Mouse (Mus musculus) hindbrain, embryonic 15.5 days (tissue): Measurements from ENCODE around the gene Hba-x. TPM values are rescaled to one million over a fixed set of nuclear protein-coding genes. Genes with fewer than 3 reads are reported as not detected.
"Not testable (repeated sequence)": the region's sequence is repeated elsewhere in the genome, so short reads cannot be mapped to it uniquely, and the experiment has no call there.

Source experiments
- ATAC-seq: fragments of 200-750 bp; cut with Nextera tagmentation; 2 replicates; pipeline ENCODE4 v1.8.0; 2017; ENCODE audit warnings: low read depth, moderate number of reproducible peaks, moderate TSS enrichment; ENCODE audit not compliant: low FRiP score
- H3K27ac ChIP-seq: fragments of 300-500 bp; sonication (generic); replicated peaks from 2 replicates; pipeline ENCODE4 v1.5.1; 2015; ENCODE audit warnings: mild to moderate bottlenecking, inconsistent platforms
- H3K27me3 ChIP-seq: fragments of 300-500 bp; sonication (generic); 2 replicates; pipeline ENCODE4 v1.6.1; 2015; ENCODE audit warnings: control low read depth, inconsistent platforms
- H3K36me3 ChIP-seq: fragments of 300-500 bp; sonication (generic); 2 replicates; pipeline ENCODE4 v1.6.1; 2015; ENCODE audit warnings: control low read depth, inconsistent platforms
- H3K4me1 ChIP-seq: fragments of 300-500 bp; sonication (generic); replicated peaks from 2 replicates; pipeline ENCODE4 v1.6.1; 2015; ENCODE audit warnings: control low read depth, inconsistent platforms
- H3K4me2 ChIP-seq: fragments of 300-500 bp; sonication (generic); 2 replicates; pipeline ENCODE4 v1.6.1; 2015; ENCODE audit warnings: moderate library complexity, mild to moderate bottlenecking, inconsistent platforms
- H3K4me3 ChIP-seq: fragments of 300-500 bp; sonication (generic); 2 replicates; pipeline ENCODE4 v1.5.1; 2015; ENCODE audit warnings: mild to moderate bottlenecking, inconsistent platforms
- H3K9ac ChIP-seq: fragments of 300-500 bp; sonication (generic); 2 replicates; pipeline ENCODE4 v1.6.1; 2015; ENCODE audit warnings: inconsistent platforms
- H3K9me3 ChIP-seq: fragments of 300-500 bp; sonication (generic); 2 replicates; pipeline ENCODE4 v1.6.1; 2016; ENCODE audit warnings: control low read depth, inconsistent platforms
- WGBS: fragments of 180-500 bp; shearing (Covaris S2); methylation state at CpG from one replicate; pipeline ENCODE4 v1.1.7; 2015; 5-methylcytosine and 5-hydroxymethylcytosine counted together
- polyA plus RNA-seq: library from polyadenylated mRNA; unstranded; fragments of >200 nt; fragmentation: Nextera tagmentation; extraction: Ambion mirVana; gene quantifications from 2 replicates; pipeline ENCODE4 v1.2.1, GENCODE M21; 2015

Gene Hba-x
- polyA plus RNA-seq, 1 experiment from 2014 or later: 46.1 TPM

DNA sequence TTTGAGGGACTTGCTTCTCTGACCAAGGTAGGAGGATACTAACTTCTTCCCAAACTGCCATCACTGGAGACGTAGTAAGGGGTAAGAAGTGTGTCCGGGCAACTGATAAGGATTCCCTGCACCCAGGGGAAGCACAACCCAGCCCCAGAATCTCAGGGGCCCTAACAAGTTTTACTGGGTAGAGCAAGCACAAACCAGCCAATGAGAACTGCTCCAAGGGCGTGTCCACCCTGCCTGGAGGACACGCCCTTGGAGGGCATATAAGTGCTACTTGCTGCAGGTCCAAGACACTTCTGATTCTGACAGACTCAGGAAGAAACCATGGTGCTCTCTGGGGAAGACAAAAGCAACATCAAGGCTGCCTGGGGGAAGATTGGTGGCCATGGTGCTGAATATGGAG, 20.0 kb downstream of the Hba-x start, which contains the start of gene Hba-a2:
Hba-a2 (plus strand) TSS at position 287 of the 400 bp plus-strand sequence.
- H3K36me3 ChIP-seq, H3K27ac ChIP-seq, H3K4me2 ChIP-seq, ATAC-seq, H3K4me1 ChIP-seq, H3K9me3 ChIP-seq, H3K9ac ChIP-seq, H3K4me3 ChIP-seq, H3K27me3 ChIP-seq: not testable (repeated sequence)
- WGBS: no CpG with 5 or more reads among the region's 4 CpGs

DNA sequence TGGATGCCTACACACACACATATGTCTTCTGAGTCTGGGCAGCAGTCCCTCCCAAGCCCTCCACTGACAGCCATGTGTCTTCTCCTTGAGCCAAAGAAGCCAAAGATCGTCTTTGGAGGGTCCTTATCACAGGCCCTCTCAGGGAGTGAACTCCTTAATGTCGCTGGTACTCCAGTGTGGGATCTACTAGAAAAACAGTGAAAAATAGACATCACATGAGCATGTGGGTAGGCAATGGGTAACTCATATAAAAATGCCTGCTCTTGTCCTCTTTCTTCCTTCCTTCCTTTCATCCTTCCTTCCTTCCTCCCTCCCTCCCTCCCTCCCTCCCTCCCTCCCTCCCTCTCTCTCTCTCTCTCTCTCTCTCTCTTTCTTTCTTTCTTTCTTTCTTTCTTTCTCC, 21.2 kb downstream of the Hba-x start:
- H3K9ac ChIP-seq, H3K4me1 ChIP-seq, H3K27me3 ChIP-seq, H3K27ac ChIP-seq, H3K4me3 ChIP-seq, ATAC-seq, H3K36me3 ChIP-seq, H3K9me3 ChIP-seq, H3K4me2 ChIP-seq: not testable (repeated sequence)
- WGBS: 52% methylated on average over 2 of the region's 2 CpGs

DNA sequence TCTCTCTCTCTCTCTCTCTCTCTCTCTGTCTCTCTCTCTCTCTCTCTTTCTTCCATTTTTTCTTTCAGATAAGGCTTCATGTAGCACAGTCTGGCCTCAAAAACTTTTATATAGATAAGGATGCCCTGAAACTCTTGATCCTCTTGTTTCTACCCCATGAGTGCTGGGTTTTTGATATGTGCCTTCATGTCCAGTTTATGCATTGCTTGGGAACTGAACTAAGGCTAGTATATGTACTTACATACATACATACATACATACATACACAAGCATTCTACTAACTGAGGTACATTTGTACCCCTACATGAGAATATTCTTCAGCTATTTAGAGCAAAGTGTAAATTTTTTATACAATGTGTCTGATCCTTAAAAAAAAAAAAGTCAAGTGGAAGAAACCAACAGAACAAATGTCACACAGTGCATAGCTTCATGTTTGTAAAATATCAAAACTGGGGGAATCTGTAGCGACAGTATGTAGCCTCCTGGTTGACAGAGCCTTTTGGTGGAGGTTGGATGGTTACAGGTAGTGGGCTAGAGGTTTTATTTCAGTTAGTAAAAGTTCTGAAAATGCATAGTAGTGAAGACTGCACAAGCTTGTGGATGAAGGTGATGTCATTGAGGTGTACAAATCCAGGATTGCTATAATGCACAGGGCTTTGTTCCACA, 21.8 kb downstream of the Hba-x start:
- Histone ChIP-seq H3K27ac (no peak overlapping the region), H3K4me1 (no peaks in the 10 kb centered on the region), H3K9ac (no peak overlapping the region), H3K4me3 (no peak overlapping the region), H3K9me3 (no peaks in the 10 kb centered on the region), H3K4me2 (no peak overlapping the region), H3K36me3 (no peaks in the 10 kb centered on the region), H3K27me3 (no peaks in the 10 kb centered on the region)
- 86% methylated on average over 1 of the region's 1 CpGs for WGBS
- no peak for ATAC-seq

DNA sequence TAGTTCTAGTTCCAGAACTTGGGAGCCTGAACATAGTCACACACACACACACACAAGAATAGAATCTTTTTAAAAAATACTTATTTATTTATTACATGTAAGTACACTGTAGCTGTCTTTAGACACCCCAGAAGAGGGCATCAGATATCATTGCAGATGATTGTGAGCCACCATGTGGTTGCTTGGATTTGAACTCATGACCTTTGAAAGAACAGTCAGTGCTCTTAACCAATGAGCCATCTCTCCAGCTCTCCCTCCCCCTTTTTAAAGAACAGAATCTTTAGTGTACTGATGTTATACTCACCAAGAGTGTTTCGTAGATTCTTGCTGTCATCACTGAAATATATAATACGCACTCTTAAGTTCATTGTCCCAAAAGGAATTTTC, 22.3 kb downstream of the Hba-x start:
- 96% methylated on average over 2 of the region's 2 CpGs for WGBS
- no peaks in the 10 kb centered on the region for H3K4me1 ChIP-seq
- no peaks in the 10 kb centered on the region for H3K27me3 ChIP-seq
- H3K4me2 ChIP-seq: no peak overlapping the region
- H3K36me3 ChIP-seq: no peaks in the 10 kb centered on the region
- H3K4me3 ChIP-seq: no peak overlapping the region
- H3K27ac ChIP-seq: no peak overlapping the region
- no peak for ATAC-seq
- H3K9ac ChIP-seq: no peak overlapping the region
- H3K9me3 ChIP-seq: no peaks in the 10 kb centered on the region

DNA sequence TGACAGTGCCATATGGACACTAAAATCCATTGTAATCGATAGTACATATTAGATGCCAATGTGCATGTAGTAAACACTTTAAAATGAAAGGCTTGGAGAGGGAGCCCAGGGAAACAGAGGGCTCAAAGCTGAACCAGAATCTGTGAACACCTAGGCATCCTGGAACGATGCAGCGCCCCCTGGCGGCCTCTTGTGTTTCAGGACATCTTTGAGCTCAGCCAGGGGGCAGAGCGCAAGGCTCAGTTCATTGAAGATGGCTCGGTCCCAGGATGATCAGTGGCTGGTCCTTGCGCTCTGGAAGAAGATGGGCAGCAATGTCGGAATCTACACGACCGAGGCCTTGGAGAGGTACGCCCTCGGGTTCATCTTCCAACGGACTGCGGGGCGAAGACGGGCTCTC, 23.7 kb downstream of the Hba-x start, which contains the start of gene Hbq1a:
Hbq1a (plus strand) TSS at position 205 of the 400 bp plus-strand sequence.
- WGBS: 11% methylated on average over 16 of the region's 16 CpGs
- H3K4me3 ChIP-seq: peak within 1 kb of the TSS; percentile 26
- not testable (repeated sequence) for H3K9ac ChIP-seq

DNA sequence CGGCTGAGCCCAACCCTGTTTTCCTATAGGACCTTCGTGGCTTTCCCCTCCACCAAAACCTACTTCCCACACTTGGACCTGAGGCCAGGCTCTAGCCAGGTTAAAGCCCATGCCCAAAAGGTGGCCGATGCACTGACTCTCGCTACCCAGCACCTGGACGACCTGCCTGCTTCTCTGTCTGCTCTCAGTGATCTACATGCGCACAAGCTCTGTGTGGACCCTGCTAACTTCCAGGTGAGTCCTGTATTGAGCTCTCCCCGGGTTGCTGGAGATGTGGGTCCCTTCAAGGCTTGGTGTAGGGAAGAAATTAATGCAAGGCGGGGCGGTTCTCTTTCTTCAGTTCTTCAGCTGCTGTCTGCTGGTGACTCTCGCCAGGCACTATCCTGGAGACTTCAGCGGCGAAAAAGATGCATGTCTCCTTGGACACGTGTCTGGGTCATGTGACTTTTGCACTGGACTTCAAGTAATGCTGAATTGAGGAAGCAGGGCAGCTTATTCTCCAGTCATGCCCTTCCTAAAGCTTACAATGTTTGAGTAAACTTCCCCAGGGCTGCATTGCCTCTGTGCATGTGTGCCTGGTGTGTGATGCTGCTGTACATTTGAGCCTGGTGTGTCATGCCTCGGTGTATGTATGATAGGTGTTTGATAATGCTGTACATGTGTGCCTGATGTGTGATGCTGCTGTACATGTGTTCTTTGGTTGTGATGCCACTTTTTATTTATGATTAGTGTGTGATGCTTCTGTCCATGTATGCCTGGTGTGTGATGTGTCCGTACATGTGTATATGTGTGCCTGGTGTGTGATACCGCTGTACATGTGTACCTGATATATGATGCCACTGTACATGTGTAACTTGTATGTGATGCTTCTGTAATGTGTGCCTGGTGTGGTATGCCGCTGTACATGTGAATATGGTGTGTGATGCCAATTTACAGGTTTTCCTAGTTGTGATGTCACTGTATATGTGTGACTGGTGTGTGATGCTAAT, 24.4 kb downstream of the Hba-x start:
- peak; percentile 20; the same call in 1 of the 2 replicates for ATAC-seq
- H3K36me3 ChIP-seq: no peaks in the 10 kb centered on the region
- no peaks in the 10 kb centered on the region for H3K27me3 ChIP-seq
- H3K27ac ChIP-seq: no peak overlapping the region
- H3K9me3 ChIP-seq: no peaks in the 10 kb centered on the region
- WGBS: 53% methylated on average over 16 of the region's 17 CpGs
- peak overlapping the region; percentile 26 for H3K4me3 ChIP-seq
- H3K9ac ChIP-seq: no peak overlapping the region
- H3K4me1 ChIP-seq: no peaks in the 10 kb centered on the region
- H3K4me2 ChIP-seq: peak overlapping the region; percentile 47

More for the DNA sequence above, 23.7 kb downstream of the Hba-x start, which contains the start of gene Hbq1a:
- peak within 1 kb of the TSS; percentile 47 for H3K4me2 ChIP-seq
- H3K4me1 ChIP-seq, H3K36me3 ChIP-seq, H3K9me3 ChIP-seq, H3K27ac ChIP-seq, H3K27me3 ChIP-seq: not testable (repeated sequence)
- ATAC-seq: peak; percentile 35; the same call in 1 of the 2 replicates

DNA sequence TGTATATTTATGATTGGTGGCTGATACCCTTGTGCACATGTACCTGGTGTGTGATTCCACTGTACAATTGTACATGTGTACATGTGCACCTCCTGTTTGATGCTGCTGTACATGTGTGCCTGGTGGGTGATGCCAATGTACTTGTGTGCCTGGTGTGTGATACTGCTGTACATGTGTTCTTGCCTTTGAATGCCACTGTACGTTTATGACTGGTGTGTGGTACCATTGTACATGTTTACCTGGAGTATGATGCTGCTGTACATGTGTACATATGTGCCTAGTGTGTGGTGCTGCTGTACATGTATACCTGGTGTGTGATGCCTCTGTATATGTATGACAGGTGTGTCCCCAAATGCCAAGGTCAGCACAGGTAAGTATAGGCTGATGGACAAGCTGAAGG, 25.3 kb downstream of the Hba-x start:
- no peak overlapping the region for H3K9ac ChIP-seq
- no peak overlapping the region for H3K4me3 ChIP-seq
- H3K27ac ChIP-seq: no peak overlapping the region
- no peak overlapping the region for H3K4me2 ChIP-seq
- 85% methylated on average over 1 of the region's 1 CpGs for WGBS
- H3K4me1 ChIP-seq: no peaks in the 10 kb centered on the region
- no peaks in the 10 kb centered on the region for H3K9me3 ChIP-seq
- ATAC-seq: no peak
- no peaks in the 10 kb centered on the region for H3K36me3 ChIP-seq
- H3K27me3 ChIP-seq: no peaks in the 10 kb centered on the region

DNA sequence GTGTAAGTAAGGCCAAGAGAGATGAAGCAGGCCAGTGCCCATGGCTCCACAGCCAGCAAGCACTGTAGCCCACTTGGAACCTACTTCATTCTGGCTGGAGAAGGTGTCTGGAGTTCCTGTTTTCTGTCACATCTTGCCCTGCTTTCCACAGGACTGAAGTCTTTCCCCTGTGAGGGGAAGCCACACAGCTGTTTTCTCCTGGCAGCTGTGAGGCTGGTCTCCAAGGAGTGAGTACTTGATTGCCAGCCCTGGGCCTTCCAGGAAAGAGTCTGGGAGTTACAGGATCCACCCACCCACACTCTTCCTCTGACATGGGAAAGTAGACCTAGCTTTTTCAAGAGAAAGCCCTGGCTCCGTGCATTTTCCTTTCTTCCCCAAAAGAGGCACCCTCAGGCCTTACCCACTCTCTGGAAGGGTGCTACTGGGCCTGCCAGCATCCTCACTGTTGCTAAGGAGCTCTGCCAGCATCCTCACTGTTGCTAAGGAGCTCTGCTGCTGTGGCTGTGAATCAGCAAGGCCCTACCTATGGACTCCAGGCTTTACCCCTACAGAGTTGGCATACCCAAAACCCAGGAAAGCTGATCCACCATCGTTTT, 26.7 kb downstream of the Hba-x start:
- H3K9me3 ChIP-seq: no peaks in the 10 kb centered on the region
- peak overlapping the region; percentile 39; the same call in 1 of the 2 replicates for H3K27ac ChIP-seq
- WGBS: 41% methylated on average over 2 of the region's 2 CpGs
- H3K4me2 ChIP-seq: no peak overlapping the region
- no peaks in the 10 kb centered on the region for H3K4me1 ChIP-seq
- H3K4me3 ChIP-seq: no peak overlapping the region
- no peaks in the 10 kb centered on the region for H3K36me3 ChIP-seq
- no peak overlapping the region for H3K9ac ChIP-seq
- H3K27me3 ChIP-seq: no peaks in the 10 kb centered on the region
- peak; percentile 64; the same call in 1 of the 2 replicates for ATAC-seq

DNA sequence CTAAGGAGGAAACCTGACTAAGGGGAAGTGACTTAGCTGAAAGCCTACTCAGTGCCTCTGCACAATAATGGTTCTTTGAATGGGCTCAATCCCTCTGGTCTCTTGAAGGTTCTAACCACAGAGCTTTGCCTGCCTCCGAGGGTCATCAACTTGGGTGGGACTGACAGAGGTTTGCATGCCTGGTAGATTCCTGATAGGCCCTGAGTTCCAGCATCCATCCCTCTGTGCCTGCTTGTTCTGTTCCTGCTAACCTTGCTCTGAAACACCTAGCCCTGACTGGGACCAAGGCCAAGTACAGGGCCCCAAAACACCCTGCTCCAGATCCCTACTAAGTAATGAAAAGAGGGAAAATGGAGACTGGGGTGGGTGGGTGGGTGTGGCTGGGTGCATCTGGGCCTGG, 27.3 kb downstream of the Hba-x start:
- Histone ChIP-seq H3K4me1 (no peaks in the 10 kb centered on the region), H3K4me3 (no peak overlapping the region), H3K27ac (0 out of 2 replicates have a peak overlapping the region, but pooled peaks have one; percentile 39), H3K9me3 (no peaks in the 10 kb centered on the region), H3K9ac (no peak overlapping the region), H3K36me3 (no peaks in the 10 kb centered on the region), H3K27me3 (no peaks in the 10 kb centered on the region), H3K4me2 (no peak overlapping the region)
- no peak for ATAC-seq
- 91% methylated on average over 1 of the region's 1 CpGs for WGBS

DNA sequence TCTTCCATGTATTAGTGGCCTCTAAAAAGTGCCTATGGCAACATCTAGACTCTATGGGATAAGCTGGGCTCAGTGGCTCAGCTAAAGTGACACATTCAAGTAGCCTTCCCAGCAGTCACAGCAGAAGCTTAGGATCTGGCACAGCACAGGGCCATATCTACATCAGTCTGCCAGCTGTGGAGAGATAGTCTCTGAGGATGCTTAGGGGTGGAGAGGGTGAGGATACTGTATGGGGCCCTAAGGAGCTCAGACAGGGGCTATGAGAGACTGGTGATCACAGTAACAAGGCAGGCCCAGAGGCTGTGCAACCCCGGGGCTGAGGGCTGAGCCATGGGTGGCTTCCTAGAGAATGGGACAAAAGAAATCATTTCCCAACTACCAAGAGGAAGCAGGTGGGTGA, 30.8 kb downstream of the Hba-x start:
- no peaks in the 10 kb centered on the region for H3K9me3 ChIP-seq

DNA sequence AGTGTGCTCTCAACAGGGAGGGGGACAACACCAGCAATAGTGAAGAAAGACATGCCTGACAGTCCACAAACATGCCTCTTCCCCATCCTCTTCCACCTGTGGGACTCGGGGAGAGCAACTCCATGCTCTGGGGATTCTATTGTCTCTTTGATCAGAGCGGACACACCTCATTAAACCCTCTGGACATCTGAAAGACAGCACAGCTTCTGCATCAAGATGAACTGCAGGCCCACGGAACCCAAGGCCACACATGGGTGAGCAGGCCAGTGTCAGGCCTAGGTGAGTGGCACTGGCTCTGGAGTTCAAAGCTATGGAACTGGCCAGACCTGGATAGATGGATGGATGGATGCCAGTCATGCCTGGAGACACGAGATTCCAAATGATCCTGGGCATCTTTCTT, 33.2 kb downstream of the Hba-x start:
- Histone ChIP-seq H3K36me3 (no peaks in the 10 kb centered on the region), H3K27ac (no peak overlapping the region), H3K9ac (no peak overlapping the region), H3K4me1 (no peaks in the 10 kb centered on the region), H3K9me3 (no peaks in the 10 kb centered on the region), H3K27me3 (no peaks in the 10 kb centered on the region), H3K4me2 (no peak overlapping the region), H3K4me3 (no peak overlapping the region)
- 36% methylated on average over 4 of the region's 4 CpGs for WGBS
- ATAC-seq: no peak

More for the DNA sequence above, 30.8 kb downstream of the Hba-x start:
- no peak for ATAC-seq
- Histone ChIP-seq H3K4me2 (no peak overlapping the region), H3K27ac (no peak overlapping the region), H3K4me1 (no peaks in the 10 kb centered on the region), H3K27me3 (no peaks in the 10 kb centered on the region), H3K4me3 (no peak overlapping the region), H3K9ac (no peak overlapping the region), H3K36me3 (no peaks in the 10 kb centered on the region)
- 79% methylated on average over 1 of the region's 1 CpGs for WGBS

DNA sequence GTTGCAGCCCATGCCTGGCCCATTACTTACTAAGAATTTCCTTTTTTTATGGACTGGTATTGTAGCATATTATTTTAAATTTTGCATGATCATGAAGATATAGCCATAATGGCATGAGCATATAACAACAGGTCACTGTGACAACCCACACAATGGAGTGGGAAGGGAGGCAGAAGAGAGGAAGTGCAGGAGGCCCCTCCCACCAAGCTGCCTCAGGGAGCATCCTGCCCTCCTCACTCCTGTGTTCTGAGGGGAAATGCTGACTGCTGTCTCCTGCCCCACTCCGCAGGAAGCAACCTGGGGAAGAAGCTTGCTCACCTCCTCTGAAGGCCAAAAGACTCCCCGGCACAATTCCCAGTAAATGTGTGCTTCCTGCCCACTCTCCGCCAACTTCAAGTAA, 33.7 kb downstream of the Hba-x start:
- H3K27ac ChIP-seq: no peak overlapping the region
- H3K4me3 ChIP-seq: no peak overlapping the region
- no peaks in the 10 kb centered on the region for H3K27me3 ChIP-seq
- no peak for ATAC-seq
- no peak overlapping the region for H3K4me2 ChIP-seq
- no peaks in the 10 kb centered on the region for H3K9me3 ChIP-seq
- WGBS: 79% methylated on average over 3 of the region's 3 CpGs
- no peaks in the 10 kb centered on the region for H3K36me3 ChIP-seq
- no peak overlapping the region for H3K9ac ChIP-seq
- no peaks in the 10 kb centered on the region for H3K4me1 ChIP-seq
